Mouse (Mus musculus) MEL (cell line): ENCODE measurements at regions not wholly inside any gene's neighbourhood (a gene's known extent, or its start where the extent isn't known, plus 50 kb on each side); places are given as distances from the start of the nearest gene placed in this dataset.

Experiments used
- DNase-seq: peaks from one replicate; pipeline ENCODE4 v3.0.0; 2011; ENCODE audit warnings: low read depth, low spot score
- H3K27ac ChIP-seq: 2 replicates; pipeline ENCODE4 v1.5.1; 2012; ENCODE audit warnings: low read depth, mild to moderate bottlenecking, control low read depth, low read length, moderate library complexity; ENCODE audit not compliant: control insufficient read depth
- H3K27me3 ChIP-seq, 2 experiments: fragments of 150-350 bp in 1 of 2; sonication (generic) in 1 of 2; 2 replicates each; pipeline ENCODE4 v1.6.1; 2012; ENCODE audit warnings: low read length in 2 of 2, mild to moderate bottlenecking in 2 of 2, improper control_type of control experiment in 1 of 2, moderate library complexity in 1 of 2; ENCODE audit not compliant: insufficient read depth in 2 of 2, control insufficient read depth in 1 of 2
- H3K36me3 ChIP-seq, 2 experiments: 2 replicates each; pipeline ENCODE4 v1.6.1; 2012 to 2014; ENCODE audit warnings: low read length in 2 of 2, improper control_type of control experiment in 1 of 2, inconsistent platforms in 1 of 2, mild to moderate bottlenecking in 1 of 2; ENCODE audit not compliant: insufficient read depth in 2 of 2, control insufficient read depth in 1 of 2
- H3K4me1 ChIP-seq, 2 experiments: fragments of 150-350 bp in 1 of 2; sonication (generic) in 1 of 2; 2 replicates each; pipeline ENCODE4 v1.6.1; 2012; ENCODE audit warnings: low read length in 2 of 2, improper control_type of control experiment in 1 of 2, mild to moderate bottlenecking in 1 of 2; ENCODE audit not compliant: insufficient read depth in 2 of 2, control insufficient read depth in 1 of 2
- H3K4me3 ChIP-seq, 2 experiments: fragments of 150-350 bp in 1 of 2; sonication (generic) in 1 of 2; 2 replicates each; pipeline ENCODE4 v1.5.1; 2012; ENCODE audit warnings: low read depth in 2 of 2, low read length in 2 of 2, mild to moderate bottlenecking in 2 of 2, moderate library complexity in 2 of 2, control low read depth in 1 of 2, improper control_type of control experiment in 1 of 2; ENCODE audit not compliant: control insufficient read depth in 1 of 2, insufficient read depth in 1 of 2
- H3K79me2 ChIP-seq: 2 replicates; pipeline ENCODE4 v1.6.1; 2012; ENCODE audit warnings: mild to moderate bottlenecking, low read length, moderate library complexity; ENCODE audit not compliant: control insufficient read depth, poor library complexity, insufficient read depth
- H3K9ac ChIP-seq: 2 replicates; pipeline ENCODE4 v1.6.1; 2012; ENCODE audit warnings: low read depth, mild to moderate bottlenecking, control low read depth, low read length, moderate library complexity; ENCODE audit not compliant: control insufficient read depth, poor library complexity, severe bottlenecking
- H3K9me3 ChIP-seq: fragments of 150-350 bp; sonication (generic); replicated peaks from 2 replicates; pipeline ENCODE4 v1.6.1; 2012; ENCODE audit warnings: mild to moderate bottlenecking, low read length, improper control_type of control experiment, moderate library complexity; ENCODE audit not compliant: insufficient read depth
- BHLHE40 ChIP-seq: IDR thresholded peaks from 2 replicates; pipeline ENCODE4 v1.6.1; 2012; ENCODE audit warnings: low read depth, mild to moderate bottlenecking, inconsistent platforms, low read length, improper control_type of control experiment, borderline replicate concordance
- CHD1 ChIP-seq: IDR thresholded peaks from 2 replicates; pipeline ENCODE4 v1.6.1; 2012; ENCODE audit warnings: low read depth, mild to moderate bottlenecking, inconsistent platforms, low read length, improper control_type of control experiment
- CTCF ChIP-seq, 3 experiments: IDR thresholded peaks in 2 of 3; conservative IDR thresholded peaks in 1 of 3; 2 replicates each; pipeline ENCODE4 v1.5.1; 2011 to 2012; ENCODE audit warnings: low read length in 3 of 3, low read depth in 2 of 3, mild to moderate bottlenecking in 2 of 3, improper control_type of control experiment in 1 of 3, inconsistent platforms in 1 of 3, mixed read lengths in 1 of 3, moderate library complexity in 1 of 3; ENCODE audit not compliant: control insufficient read depth in 1 of 3, insufficient read depth in 1 of 3, poor library complexity in 1 of 3, severe bottlenecking in 1 of 3
- E2F4 ChIP-seq: IDR thresholded peaks from 2 replicates; pipeline ENCODE4 v1.6.1; 2011; ENCODE audit warnings: low read depth, low read length, improper control_type of control experiment, borderline replicate concordance
- EP300 ChIP-seq, 2 experiments: IDR thresholded peaks; 2 replicates each; pipeline ENCODE4 v1.6.1; 2011; ENCODE audit warnings: improper control_type of control experiment in 2 of 2, low read length in 2 of 2, low read depth in 1 of 2, mild to moderate bottlenecking in 1 of 2
- GABPA ChIP-seq: IDR thresholded peaks from 2 replicates; pipeline ENCODE4 v1.6.1; 2012; ENCODE audit warnings: low read depth, mild to moderate bottlenecking, inconsistent platforms, low read length, improper control_type of control experiment, moderate library complexity
- HCFC1 ChIP-seq: IDR thresholded peaks from 2 replicates; pipeline ENCODE4 v1.6.1; 2012; ENCODE audit warnings: low read depth, mild to moderate bottlenecking, inconsistent platforms, low read length, improper control_type of control experiment, moderate library complexity
- KAT2A ChIP-seq: conservative IDR thresholded peaks from 2 replicates; pipeline ENCODE4 v1.6.1; 2012; ENCODE audit warnings: low read depth, low read length, improper control_type of control experiment, inconsistent platforms
- MAX ChIP-seq: IDR thresholded peaks from 2 replicates; pipeline ENCODE4 v1.6.1; 2011; ENCODE audit warnings: low read length, improper control_type of control experiment
- MAZ ChIP-seq: IDR thresholded peaks from 2 replicates; pipeline ENCODE4 v1.6.1; 2012; ENCODE audit warnings: low read depth, mild to moderate bottlenecking, inconsistent platforms, low read length, improper control_type of control experiment
- MEF2A ChIP-seq: IDR thresholded peaks from 2 replicates; pipeline ENCODE4 v1.6.1; 2014; ENCODE audit warnings: low read depth, mild to moderate bottlenecking, inconsistent platforms, low read length, improper control_type of control experiment; ENCODE audit not compliant: poor library complexity, insufficient replicate concordance, severe bottlenecking; ENCODE audit errors: extremely low read depth
- MXI1 ChIP-seq: IDR thresholded peaks from 2 replicates; pipeline ENCODE4 v1.6.1; 2011; ENCODE audit warnings: mild to moderate bottlenecking, low read depth, low read length, improper control_type of control experiment
- MYC ChIP-seq: IDR thresholded peaks from 2 replicates; pipeline ENCODE4 v1.6.1; 2011; ENCODE audit warnings: low read depth, mild to moderate bottlenecking, low read length, improper control_type of control experiment, moderate library complexity
- NELFE ChIP-seq: IDR thresholded peaks from 2 replicates; pipeline ENCODE4 v1.6.1; 2011; ENCODE audit warnings: low read depth, low read length, improper control_type of control experiment
- NRF1 ChIP-seq: IDR thresholded peaks from 2 replicates; pipeline ENCODE4 v1.6.1; 2014; ENCODE audit warnings: low read depth, mild to moderate bottlenecking, inconsistent platforms, low read length, improper control_type of control experiment, moderate library complexity; ENCODE audit not compliant: poor library complexity, insufficient read depth, severe bottlenecking
- POLR2A ChIP-seq, 2 experiments: IDR thresholded peaks; 2 replicates each; pipeline ENCODE4 v1.6.1; 2011 to 2012; ENCODE audit warnings: low read length in 2 of 2, mild to moderate bottlenecking in 2 of 2, control low read depth in 1 of 2, improper control_type of control experiment in 1 of 2, low read depth in 1 of 2, moderate library complexity in 1 of 2; ENCODE audit not compliant: control insufficient read depth in 1 of 2, insufficient read depth in 1 of 2, poor library complexity in 1 of 2
- POLR2AphosphoS2 ChIP-seq: IDR thresholded peaks from 2 replicates; pipeline ENCODE4 v1.6.1; 2011; ENCODE audit warnings: low read length, improper control_type of control experiment
- RAD21 ChIP-seq: IDR thresholded peaks from 2 replicates; pipeline ENCODE4 v1.6.1; 2011; ENCODE audit warnings: mild to moderate bottlenecking, low read depth, low read length, improper control_type of control experiment
- SIN3A ChIP-seq: IDR thresholded peaks from 2 replicates; pipeline ENCODE4 v1.6.1; 2012; ENCODE audit warnings: low read length, improper control_type of control experiment, inconsistent platforms
- SMC3 ChIP-seq: IDR thresholded peaks from 2 replicates; pipeline ENCODE4 v1.6.1; 2011; ENCODE audit warnings: low read depth, low read length, improper control_type of control experiment
- TBP ChIP-seq: IDR thresholded peaks from 2 replicates; pipeline ENCODE4 v1.8.0; 2011; ENCODE audit warnings: low read depth, low read length, improper control_type of control experiment
- TCF12 ChIP-seq: IDR thresholded peaks from 2 replicates; pipeline ENCODE4 v1.6.1; 2014; ENCODE audit warnings: low read depth, mild to moderate bottlenecking, inconsistent platforms, low read length, improper control_type of control experiment, moderate library complexity
- ZKSCAN1 ChIP-seq: IDR thresholded peaks from 2 replicates; pipeline ENCODE4 v1.6.1; 2012; ENCODE audit warnings: low read depth, mild to moderate bottlenecking, inconsistent platforms, low read length, improper control_type of control experiment, moderate library complexity
- ZMIZ1 ChIP-seq: IDR thresholded peaks from 2 replicates; pipeline ENCODE4 v1.6.1; 2012; ENCODE audit warnings: low read depth, mild to moderate bottlenecking, inconsistent platforms, low read length, improper control_type of control experiment, moderate library complexity
- ZNF384 ChIP-seq: IDR thresholded peaks from 2 replicates; pipeline ENCODE4 v1.6.1; 2012; ENCODE audit warnings: low read depth, mild to moderate bottlenecking, inconsistent platforms, low read length, improper control_type of control experiment

GRCm38 (mm10) chr11:114548658-114549057 lies 119.7 kb upstream of the Rpl38 start:
- no peaks in the 10 kb centered on the region for H3K79me2 ChIP-seq
- DNase-seq = no peak
- no peaks in the 10 kb centered on the region for H3K36me3 ChIP-seq
- no peak overlapping the region for H3K9ac ChIP-seq
- TF ChIP-seq EP300 (IDR thresholded peaks at IDR 0.05; ENCODE audit: low read depth in 1 of 2, low read length in 2 of 2) = no peak
- TF ChIP-seq KAT2A = no peak
- no peak for TF ChIP-seq POLR2A (IDR thresholded peaks at IDR 0.05; ENCODE audit: control insufficient read depth in 1 of 2, insufficient read depth in 1 of 2, low read depth in 1 of 2, low read length in 2 of 2, poor library complexity in 1 of 2)
- TF ChIP-seq HCFC1 = no peak
- no peak for TF ChIP-seq MYC
- no peaks in the 10 kb centered on the region for H3K4me1 ChIP-seq
- H3K27ac ChIP-seq = no peak overlapping the region
- H3K4me3 ChIP-seq = no peak overlapping the region
- no peaks in the 10 kb centered on the region for H3K27me3 ChIP-seq
- no peaks in the 10 kb centered on the region for H3K9me3 ChIP-seq

- Histone ChIP-seq H3K4me3 (no peak overlapping the region), H3K36me3 (no peaks in the 10 kb centered on the region), H3K9me3 (no peaks in the 10 kb centered on the region), H3K4me1 (no peaks in the 10 kb centered on the region), H3K9ac (no peak overlapping the region), H3K27ac (no peak overlapping the region), H3K79me2 (no peaks in the 10 kb centered on the region), H3K27me3 (no peaks in the 10 kb centered on the region)
- no peak for DNase-seq
- no peak for TF ChIP-seq BHLHE40
- no peak for TF ChIP-seq MEF2A
- no peak for TF ChIP-seq MXI1
- no peak for TF ChIP-seq TBP
- TF ChIP-seq ZKSCAN1 = no peak
- TF ChIP-seq GABPA = no peak
- no peak for TF ChIP-seq SMC3
Observed at GRCm38 (mm10) chr11:114544212-114544611, 124.1 kb upstream of the Rpl38 start.

GRCm38 (mm10) chr11:114542167-114542566 lies 126.2 kb upstream of the Rpl38 start:
- H3K4me1 ChIP-seq = no peaks in the 10 kb centered on the region
- H3K79me2 ChIP-seq = no peaks in the 10 kb centered on the region
- H3K4me3 ChIP-seq = no peak overlapping the region
- TF ChIP-seq POLR2AphosphoS2 (no peak), ZNF384 (no peak), MAX (no peak), ZMIZ1 (no peak), NELFE (no peak), MAZ (no peak), RAD21 (no peak), NRF1 (no peak), SIN3A (no peak), CTCF (IDR thresholded peaks at IDR 0.05 in 2 of 3, conservative IDR thresholded peaks at IDR 0.05 in 1 of 3; ENCODE audit: control insufficient read depth in 1 of 3, insufficient read depth in 1 of 3, low read depth in 2 of 3, low read length in 3 of 3, poor library complexity in 1 of 3, severe bottlenecking in 1 of 3) (no peak), CHD1 (no peak), TCF12 (no peak), E2F4 (no peak)
- no peaks in the 10 kb centered on the region for H3K36me3 ChIP-seq
- H3K9me3 ChIP-seq = no peaks in the 10 kb centered on the region
- H3K9ac ChIP-seq = no peak overlapping the region
- no peak overlapping the region for H3K27ac ChIP-seq
- DNase-seq = no peak
- H3K27me3 ChIP-seq = no peaks in the 10 kb centered on the region
